Mouse (Mus musculus): Measurements from ENCODE around the gene Cmip. TPM values are rescaled to one million over a fixed set of nuclear protein-coding genes. Genes with fewer than 3 reads are reported as not detected.

Gene Cmip
- total and polyA plus RNA-seq, 3 experiments = 17.0 to 71.8 TPM; not detected in 1

GRCm38 (mm10) chr8:117469431-117470341 is 212.8 kb downstream of the Cmip start:
- no peaks in the 10 kb centered on the region; a peak in 1 of 4 replicates for H3K36me3 ChIP-seq (ENCODE audit: control insufficient read depth in 1 of 2, insufficient read depth in 2 of 2, low read length in 2 of 2)
- H3K79me2 ChIP-seq (ENCODE audit: control insufficient read depth, insufficient read depth, low read length, poor library complexity) = no peaks in the 10 kb centered on the region
- H3K27ac ChIP-seq (ENCODE audit: control insufficient read depth, low read depth, low read length) = peak overlapping the region; percentile 65
- H3K9me3 ChIP-seq (replicated peaks; ENCODE audit: insufficient read depth, low read length) = no peaks in the 10 kb centered on the region
- peaks cover 7 to 16% of the 10 kb centered on the region in 2 experiments; a peak in 3 of 4 replicates for H3K4me1 ChIP-seq (ENCODE audit: control insufficient read depth in 1 of 2, insufficient read depth in 2 of 2, low read length in 2 of 2)
- peak; percentile 77 for DNase-seq (ENCODE audit: low read depth, low spot score)
- peak overlapping the region; percentile 52 for H3K9ac ChIP-seq (ENCODE audit: control insufficient read depth, low read depth, low read length, poor library complexity, severe bottlenecking)
- TF ChIP-seq NRF1 (IDR thresholded peaks at IDR 0.05; ENCODE audit: insufficient read depth, low read depth, low read length, poor library complexity, severe bottlenecking) = peak; percentile 65
- 0 out of 2 replicates have a peak, but pooled peaks have one; percentile 22 for TF ChIP-seq ZMIZ1 (IDR thresholded peaks at IDR 0.05; ENCODE audit: low read depth, low read length)
- no peak for TF ChIP-seq MAX (IDR thresholded peaks at IDR 0.05; ENCODE audit: low read length)
- TF ChIP-seq ETS1 (IDR thresholded peaks at IDR 0.05; ENCODE audit: low read depth, low read length) = peak; percentile 22; the same call in 1 of the 2 replicates
- no peak for TF ChIP-seq ZNF384 (IDR thresholded peaks at IDR 0.05; ENCODE audit: low read depth, low read length)
- TF ChIP-seq MYC (IDR thresholded peaks at IDR 0.05; ENCODE audit: low read depth, low read length) = no peak
- no peak for TF ChIP-seq MYB (IDR thresholded peaks at IDR 0.05; ENCODE audit: low read depth, low read length)
- peak; percentile 37; the same call in 1 of the 2 replicates for TF ChIP-seq MXI1 (IDR thresholded peaks at IDR 0.05; ENCODE audit: low read depth, low read length)
- peak; percentile 45; the same call in 1 of the 2 replicates for TF ChIP-seq ELF1 (IDR thresholded peaks at IDR 0.05; ENCODE audit: low read depth, low read length)
- TF ChIP-seq EP300 (IDR thresholded peaks at IDR 0.05; ENCODE audit: low read depth in 1 of 2, low read length in 2 of 2) = peak in 1 of 2 experiments; percentile 34; a peak in 2 of 4 replicates
- TF ChIP-seq TCF12 (IDR thresholded peaks at IDR 0.05; ENCODE audit: low read depth, low read length) = peak; percentile 44; the same call in 1 of the 2 replicates
- 0 out of 2 replicates have a peak, but pooled peaks have one; percentile 28 for TF ChIP-seq TAL1 (IDR thresholded peaks at IDR 0.05; ENCODE audit: low read length)
- TF ChIP-seq GATA1 (IDR thresholded peaks at IDR 0.05; ENCODE audit: low read depth, low read length) = 0 out of 2 replicates have a peak, but pooled peaks have one; percentile 27
- no peak for TF ChIP-seq CHD2 (IDR thresholded peaks at IDR 0.05; ENCODE audit: low read length)
- TF ChIP-seq RCOR1 (IDR thresholded peaks at IDR 0.05; ENCODE audit: low read depth, low read length) = no peak
- H3K4me3 ChIP-seq (ENCODE audit: control insufficient read depth in 1 of 2, insufficient read depth in 1 of 2, low read depth in 2 of 2, low read length in 2 of 2) = peak overlapping the region; percentile 46 to 51
- H3K27me3 ChIP-seq (ENCODE audit: control insufficient read depth in 1 of 2, insufficient read depth in 2 of 2, low read length in 2 of 2) = no peaks in the 10 kb centered on the region

- Histone ChIP-seq H3K4me3 (ENCODE audit: control insufficient read depth in 1 of 2, insufficient read depth in 1 of 2, low read depth in 2 of 2, low read length in 2 of 2) (peak overlapping the region; percentile 46 to 51), H3K79me2 (ENCODE audit: control insufficient read depth, insufficient read depth, low read length, poor library complexity) (no peaks in the 10 kb centered on the region), H3K27ac (ENCODE audit: control insufficient read depth, low read depth, low read length) (peak overlapping the region; percentile 65), H3K9me3 (replicated peaks; ENCODE audit: insufficient read depth, low read length) (no peaks in the 10 kb centered on the region), H3K4me1 (ENCODE audit: control insufficient read depth in 1 of 2, insufficient read depth in 2 of 2, low read length in 2 of 2) (peaks cover 7 to 18% of the 10 kb centered on the region in 2 experiments; a peak in 3 of 4 replicates), H3K27me3 (ENCODE audit: control insufficient read depth in 1 of 2, insufficient read depth in 2 of 2, low read length in 2 of 2) (no peaks in the 10 kb centered on the region), H3K9ac (ENCODE audit: control insufficient read depth, low read depth, low read length, poor library complexity, severe bottlenecking) (peak overlapping the region; percentile 52), H3K36me3 (ENCODE audit: control insufficient read depth in 1 of 2, insufficient read depth in 2 of 2, low read length in 2 of 2) (no peaks in the 10 kb centered on the region; a peak in 1 of 4 replicates)
- DNase-seq (ENCODE audit: low read depth, low spot score) = peak; percentile 86
- TF ChIP-seq USF1 (IDR thresholded peaks at IDR 0.05; ENCODE audit: low read depth, low read length) = no peak
- TF ChIP-seq NRF1 (IDR thresholded peaks at IDR 0.05; ENCODE audit: insufficient read depth, low read depth, low read length, poor library complexity, severe bottlenecking) = peak; percentile 31; the same call in 1 of the 2 replicates
- TF ChIP-seq ELF1 (IDR thresholded peaks at IDR 0.05; ENCODE audit: low read depth, low read length) = no peak
- TF ChIP-seq SMC3 (IDR thresholded peaks at IDR 0.05; ENCODE audit: low read depth, low read length) = no peak
- no peak for TF ChIP-seq MYB (IDR thresholded peaks at IDR 0.05; ENCODE audit: low read depth, low read length)
- TF ChIP-seq ZNF384 (IDR thresholded peaks at IDR 0.05; ENCODE audit: low read depth, low read length) = no peak
- TF ChIP-seq MAX (IDR thresholded peaks at IDR 0.05; ENCODE audit: low read length) = no peak
- no peak for TF ChIP-seq TBP (IDR thresholded peaks at IDR 0.05; ENCODE audit: low read depth, low read length)
- TF ChIP-seq TCF12 (IDR thresholded peaks at IDR 0.05; ENCODE audit: low read depth, low read length) = no peak; the same call in 1 of the 2 replicates
- TF ChIP-seq MYC (IDR thresholded peaks at IDR 0.05; ENCODE audit: low read depth, low read length) = no peak
- no peak for TF ChIP-seq ZMIZ1 (IDR thresholded peaks at IDR 0.05; ENCODE audit: low read depth, low read length)
- 0 out of 4 replicates have a peak, but pooled peaks of 1 of the 2 experiments have one; percentile 52 for TF ChIP-seq POLR2A (IDR thresholded peaks at IDR 0.05; ENCODE audit: control insufficient read depth in 1 of 2, insufficient read depth in 1 of 2, low read depth in 1 of 2, low read length in 2 of 2, poor library complexity in 1 of 2)
- TF ChIP-seq TAL1 (IDR thresholded peaks at IDR 0.05; ENCODE audit: low read length) = no peak
- peak; percentile 53; the same call in 1 of the 2 replicates for TF ChIP-seq HCFC1 (IDR thresholded peaks at IDR 0.05; ENCODE audit: low read depth, low read length)
- no peak; the same call in 1 of the 2 replicates for TF ChIP-seq ETS1 (IDR thresholded peaks at IDR 0.05; ENCODE audit: low read depth, low read length)
- TF ChIP-seq MAFK (IDR thresholded peaks at IDR 0.05; ENCODE audit: borderline replicate concordance, low read depth, low read length) = no peak
- TF ChIP-seq POLR2AphosphoS5 (IDR thresholded peaks at IDR 0.05; ENCODE audit: borderline replicate concordance, low read depth, low read length) = no peak
- no peak for TF ChIP-seq POLR2AphosphoS2 (IDR thresholded peaks at IDR 0.05; ENCODE audit: low read length)
- TF ChIP-seq BHLHE40 (IDR thresholded peaks at IDR 0.05; ENCODE audit: borderline replicate concordance, low read depth, low read length) = no peak
- no peak for TF ChIP-seq CHD1 (IDR thresholded peaks at IDR 0.05; ENCODE audit: low read depth, low read length)
- no peak for TF ChIP-seq CTCF (IDR thresholded peaks at IDR 0.05 in 2 of 3, conservative IDR thresholded peaks at IDR 0.05 in 1 of 3; ENCODE audit: control insufficient read depth in 1 of 3, insufficient read depth in 1 of 3, low read depth in 2 of 3, low read length in 3 of 3, poor library complexity in 1 of 3, severe bottlenecking in 1 of 3)
Measured at GRCm38 (mm10) chr8:117470342-117470781, 213.5 kb downstream of the Cmip start.

Data from MEL (cell line).